ENCODE assay signal across 9 mouse cellular contexts in genomic region chr7:75873216-75873615, GRCm38 (mm10). TPM values are rescaled to one million over a fixed set of nuclear protein-coding genes. Genes with fewer than 3 reads are reported as not detected.
DNase-seq lines count a peak whose midpoint lies in the region; ATAC-seq and TF ChIP-seq lines count a peak whose summit lies in the region.
"Had no signal": no experiment of that assay in that cellular context is flagged by ENCODE, and none has a peak within 500 bp of the region (broad histone marks: within the 10 kb centered on the region; RNA-seq: fewer than 3 reads in every experiment).

No protein-coding gene starts in this region.

- H3K4me3 ChIP-seq in layer of hippocampus, adult 2 months, result no peak overlapping the region
- H3K4me3 ChIP-seq in testis, adult 2 months (ENCODE audit: control insufficient read depth, low read depth, low read length), result no peak overlapping the region
- H3K4me3 ChIP-seq: limb, embryonic 15.5 days had no signal

- no peak for TF ChIP-seq POLR2A in testis, adult 2 months (IDR thresholded peaks at IDR 0.05; ENCODE audit: control insufficient read depth, low read depth, low read length)

- TF ChIP-seq CTCF in layer of hippocampus, adult 2 months (conservative IDR thresholded peaks at IDR 0.05), result peak; percentile 70
- TF ChIP-seq CTCF in testis, adult 2 months (IDR thresholded peaks at IDR 0.05; ENCODE audit: control insufficient read depth, insufficient read depth, insufficient replicate concordance, low read depth, low read length), result peak; percentile 23; the same call in 1 of the 2 replicates

- 0 out of 2 replicates have a peak, but pooled peaks have one; percentile 9 for ATAC-seq in common myeloid progenitor, adult 5-6 weeks (replicated peaks; ENCODE audit: low read depth, poor library complexity, severe bottlenecking)
- ATAC-seq in inflammation-experienced regulatory T-cells, adult 6 months, result no peak

- no peaks in the 10 kb centered on the region for H3K36me3 ChIP-seq in testis, adult 2 months (ENCODE audit: control insufficient read depth, insufficient read depth, low read length)

- no peak for DNase-seq in layer of hippocampus, adult 2 months (ENCODE audit: low spot score in 2 of 2)
- no peak for DNase-seq in layer of hippocampus, postnatal 36 days
- DNase-seq in testis, postnatal 10 days (ENCODE audit: low spot score), result no peak
- DNase-seq in ovary, adult 18-20 months (ENCODE audit: low spot score), result no peak
- DNase-seq: embryo, embryonic 11 days had no signal

- H3K4me1 ChIP-seq in testis, adult 2 months (ENCODE audit: control insufficient read depth, insufficient read depth, low read length), result no peaks in the 10 kb centered on the region

- H3K27ac ChIP-seq in layer of hippocampus, adult 2 months, result no peak overlapping the region
- H3K27ac ChIP-seq in testis, adult 2 months (ENCODE audit: control insufficient read depth, insufficient read depth, low read depth, low read length), result no peak overlapping the region
- H3K27ac ChIP-seq: limb, embryonic 15.5 days had no signal

- no peaks in the 10 kb centered on the region for H3K27me3 ChIP-seq in testis, adult 2 months (ENCODE audit: control insufficient read depth, insufficient read depth, low read length)
- H3K27me3 ChIP-seq: limb, embryonic 15.5 days had no signal

RNA-seq across cellular contexts. Expression of gene Klhl25, which starts 25.1 kb away (rescaled TPM):
- 1 to 10 TPM; 8.3 to 8.7 TPM for total RNA-seq in layer of hippocampus, adult 2 months (2021)
- 10 to 100 TPM in 1 of 2 experiments, 1 to 10 TPM in 1; 8.5 to 10.0 TPM for total RNA-seq in layer of hippocampus, postnatal 36 days (2021)
- 45.3 and 46.7 TPM in 2 replicates for polyA plus RNA-seq in testis, adult 2 months (2012; rRNA removed)
- total RNA-seq in common myeloid progenitor, adult 5-6 weeks (2017), result 6.3 and 8.3 TPM in 2 replicates
- polyA plus RNA-seq in inflammation-experienced regulatory T-cells, adult 6 months (2017; shearing (Covaris generic)), result 10 to 100 TPM; 10.0 to 15.1 (median 14.4) TPM
